Mouse (Mus musculus) right cerebral cortex, postnatal 10 days (tissue): ENCODE data around the gene Shank2.

Experiments
- DNase-seq, 2 experiments: peaks; one replicate each; pipeline ENCODE4 v3.0.0; 2021; ENCODE audit warnings: low spot score in 2 of 2

The Shank2 gene

GRCm38 (mm10) chr7:144001628-144002027, at the start of gene Shank2:
Gene Shank2 (plus strand): TSS chr7:144001928.
- DNase-seq: no peak

GRCm38 (mm10) chr7:143952130-143952529, 49.6 kb upstream of the Shank2 start:
- DNase-seq: no peak

GRCm38 (mm10) chr7:143956575-143957295, 45.0 kb upstream of the Shank2 start:
- DNase-seq: no peak

- no peak for DNase-seq
Observed at GRCm38 (mm10) chr7:143958030-143958565, 43.6 kb upstream of the Shank2 start.

- no peak for DNase-seq
Observed at GRCm38 (mm10) chr7:143963813-143964212, 37.9 kb upstream of the Shank2 start.

GRCm38 (mm10) chr7:143966621-143967020, 35.1 kb upstream of the Shank2 start:
- no peak for DNase-seq

- no peak for DNase-seq
Observed at GRCm38 (mm10) chr7:143977491-143977830, 24.3 kb upstream of the Shank2 start.

- DNase-seq: peak in 1 of 2 experiments; percentile 24
Observed at GRCm38 (mm10) chr7:143977831-143978682, 23.7 kb upstream of the Shank2 start.

GRCm38 (mm10) chr7:143978741-143979371, 22.9 kb upstream of the Shank2 start:
- DNase-seq: peak; percentile 76 to 81

- DNase-seq: no peak
Observed at GRCm38 (mm10) chr7:143979986-143980385, 21.7 kb upstream of the Shank2 start.

- no peak for DNase-seq
Observed at GRCm38 (mm10) chr7:143986281-143986680, 15.4 kb upstream of the Shank2 start.

- no peak for DNase-seq
Observed at GRCm38 (mm10) chr7:143991160-143991559, 10.6 kb upstream of the Shank2 start.

- DNase-seq: no peak
Observed at GRCm38 (mm10) chr7:143999073-143999472, 2.7 kb upstream of the Shank2 start.

- no peak for DNase-seq
Observed at GRCm38 (mm10) chr7:144003471-144003870, 1.7 kb downstream of the Shank2 start.

- no peak for DNase-seq
Observed at GRCm38 (mm10) chr7:144008079-144008478, 6.4 kb downstream of the Shank2 start.

- DNase-seq: no peak
Observed at GRCm38 (mm10) chr7:144008985-144009384, 7.3 kb downstream of the Shank2 start.

GRCm38 (mm10) chr7:144014485-144014884, 12.8 kb downstream of the Shank2 start:
- DNase-seq: no peak

- DNase-seq: no peak
Observed at GRCm38 (mm10) chr7:144021801-144022200, 20.1 kb downstream of the Shank2 start.

GRCm38 (mm10) chr7:144022682-144023081, 21.0 kb downstream of the Shank2 start:
- no peak for DNase-seq

- DNase-seq: no peak
Observed at GRCm38 (mm10) chr7:144023561-144023960, 21.8 kb downstream of the Shank2 start.

GRCm38 (mm10) chr7:144026024-144026752, 24.5 kb downstream of the Shank2 start:
- no peak for DNase-seq

- no peak for DNase-seq
Observed at GRCm38 (mm10) chr7:144029246-144029645, 27.5 kb downstream of the Shank2 start.
